Mouse (Mus musculus) kidney, adult 2 months (tissue): ENCODE results near the gene Tas1r3. TPM values are rescaled to one million over a fixed set of nuclear protein-coding genes. Genes with fewer than 3 reads are reported as not detected.

Source experiments
- DNase-seq: peaks from one replicate; pipeline ENCODE4 v3.0.0; 2021
- H3K27ac ChIP-seq: fragments of 200-500 bp; 2 replicates; pipeline ENCODE4 v1.5.1; 2012; ENCODE audit warnings: low read depth, low read length, control low read depth, inconsistent platforms; ENCODE audit not compliant: insufficient read depth
- H3K27me3 ChIP-seq: fragments of 200-500 bp; replicated peaks from 2 replicates; pipeline ENCODE4 v1.6.1; 2012; ENCODE audit warnings: mild to moderate bottlenecking, moderate library complexity, low read length, inconsistent platforms; ENCODE audit not compliant: control insufficient read depth, insufficient read depth
- H3K36me3 ChIP-seq: fragments of 200-500 bp; 2 replicates; pipeline ENCODE4 v1.6.1; 2012; ENCODE audit warnings: mild to moderate bottlenecking, moderate library complexity, low read length, inconsistent platforms; ENCODE audit not compliant: control insufficient read depth, insufficient read depth
- H3K4me1 ChIP-seq: fragments of 200-500 bp; 2 replicates; pipeline ENCODE4 v1.6.1; 2011; ENCODE audit warnings: low read length; ENCODE audit not compliant: control insufficient read depth, insufficient read depth
- H3K4me3 ChIP-seq: fragments of 200-500 bp; 2 replicates; pipeline ENCODE4 v1.5.1; 2011; ENCODE audit warnings: mild to moderate bottlenecking, low read depth, low read length, control low read depth; ENCODE audit not compliant: insufficient read depth
- CTCF ChIP-seq: fragments of 200-500 bp; conservative IDR thresholded peaks from 2 replicates; pipeline ENCODE4 v1.5.1; 2011; ENCODE audit warnings: low read depth, mild to moderate bottlenecking, control low read depth, low read length, moderate library complexity, mixed read lengths; ENCODE audit not compliant: insufficient read depth, insufficient read length
- POLR2A ChIP-seq: fragments of 200-500 bp; IDR thresholded peaks from one replicate; pipeline ENCODE4 v1.6.1; 2011; ENCODE audit warnings: low read depth, low read length, control low read depth
- WGBS: fragments of 180-500 bp; shearing (Covaris S2); methylation state at CpG from one replicate; pipeline ENCODE4 v1.1.7; 2018; 5-methylcytosine and 5-hydroxymethylcytosine counted together
- polyA plus RNA-seq: library from polyadenylated mRNA; depleted of rRNA; stranded (reverse); fragments of >200 nt; gene quantifications from 2 replicates; pipeline ENCODE4 v1.2.3, GENCODE M21; 2012

The Tas1r3 gene
- polyA plus RNA-seq, 1 experiment: 0.64 TPM

- TF ChIP-seq POLR2A: no peak
- TF ChIP-seq CTCF: no peak
- DNase-seq: no peak
- Histone ChIP-seq H3K4me1 (no peaks in the 10 kb centered on the region), H3K4me3 (no peak overlapping the region), H3K27ac (no peak overlapping the region), H3K27me3 (no peaks in the 10 kb centered on the region), H3K36me3 (no peaks in the 10 kb centered on the region)
- 93% methylated on average over 5 of the region's 5 CpGs for WGBS
Measured at GRCm38 (mm10) chr4:155886330-155886729, 23.2 kb upstream of the Tas1r3 start.

GRCm38 (mm10) chr4:155883587-155883986, 20.4 kb upstream of the Tas1r3 start:
- H3K27ac ChIP-seq: peak overlapping the region; percentile 76
- DNase-seq: peak; percentile 54

GRCm38 (mm10) chr4:155871404-155871803, 8.2 kb upstream of the Tas1r3 start:
- no peak overlapping the region for H3K27ac ChIP-seq
- no peaks in the 10 kb centered on the region for H3K36me3 ChIP-seq
- TF ChIP-seq CTCF (no peak), POLR2A (no peak)
- H3K4me3 ChIP-seq: no peak overlapping the region
- no peaks in the 10 kb centered on the region for H3K27me3 ChIP-seq
- no peak for DNase-seq
- H3K4me1 ChIP-seq: no peaks in the 10 kb centered on the region; the same call in 1 of the 2 replicates
- WGBS: 98% methylated on average over 7 of the region's 7 CpGs

More at GRCm38 (mm10) chr4:155883587-155883986, 20.4 kb upstream of the Tas1r3 start:
- Histone ChIP-seq H3K4me1 (no peaks in the 10 kb centered on the region), H3K4me3 (no peak overlapping the region), H3K36me3 (no peaks in the 10 kb centered on the region), H3K27me3 (no peaks in the 10 kb centered on the region)
- TF ChIP-seq CTCF (no peak), POLR2A (no peak)
- 68% methylated on average over 3 of the region's 3 CpGs for WGBS

- under 1% methylated on average over 63 of the region's 63 CpGs for WGBS
- Histone ChIP-seq H3K4me3 (peak within 1 kb of the TSS; percentile 90), H3K27ac (peak within 1 kb of the TSS; percentile 43; the same call in 1 of the 2 replicates), H3K27me3 (no peaks in the 10 kb centered on the region), H3K4me1 (no peaks in the 10 kb centered on the region; the same call in 1 of the 2 replicates), H3K36me3 (no peaks in the 10 kb centered on the region)
- peak; percentile 99 for DNase-seq
- peak; percentile 34; the same call in 1 of the 2 replicates for TF ChIP-seq CTCF
- no peak for TF ChIP-seq POLR2A
Measured at GRCm38 (mm10) chr4:155869317-155870033, 6.3 kb upstream of the Tas1r3 start, which contains the start of the genes Cptp and Ints11. Gene Cptp, minus strand, starts transcription at chr4:155869440. Gene Ints11, plus strand, starts transcription at chr4:155869546.

- DNase-seq: peak; percentile 63
- TF ChIP-seq POLR2A (no peak), CTCF (no peak)
- Histone ChIP-seq H3K27ac (peak overlapping the region; percentile 5; the same call in 1 of the 2 replicates), H3K4me3 (peak overlapping the region; percentile 71), H3K4me1 (no peaks in the 10 kb centered on the region; the same call in 1 of the 2 replicates), H3K27me3 (no peaks in the 10 kb centered on the region), H3K36me3 (no peaks in the 10 kb centered on the region)
- whole genome bisulfite sequencing: 6% methylated on average over 22 of the region's 22 CpGs
Measured at GRCm38 (mm10) chr4:155868614-155869298, 5.6 kb upstream of the Tas1r3 start.

GRCm38 (mm10) chr4:155861787-155862186, 1.4 kb downstream of the Tas1r3 start:
- TF ChIP-seq POLR2A (no peak), CTCF (no peak)
- H3K27ac ChIP-seq: no peak overlapping the region
- no peaks in the 10 kb centered on the region for H3K27me3 ChIP-seq
- DNase-seq: no peak
- 88% methylated on average over 7 of the region's 7 CpGs for WGBS
- H3K4me3 ChIP-seq: no peak overlapping the region
- H3K4me1 ChIP-seq: no peaks in the 10 kb centered on the region
- H3K36me3 ChIP-seq: no peaks in the 10 kb centered on the region

GRCm38 (mm10) chr4:155859318-155859717, 3.8 kb downstream of the Tas1r3 start:
- no peaks in the 10 kb centered on the region for H3K4me1 ChIP-seq
- no peak overlapping the region for H3K27ac ChIP-seq
- no peaks in the 10 kb centered on the region for H3K27me3 ChIP-seq
- TF ChIP-seq POLR2A (no peak), CTCF (no peak)
- H3K36me3 ChIP-seq: no peaks in the 10 kb centered on the region; the same call in 1 of the 2 replicates
- WGBS: 33% methylated on average over 13 of the region's 13 CpGs
- no peak for DNase-seq
- H3K4me3 ChIP-seq: no peak overlapping the region
